Mouse (Mus musculus) hematopoietic stem cell, adult 5-6 weeks (primary cell): ENCODE measurements around the gene Gm3029. TPM values are rescaled to one million over a fixed set of nuclear protein-coding genes. Genes with fewer than 3 reads are reported as not detected.
"Not testable (repeated sequence)": the region's sequence is repeated elsewhere in the genome, so short reads cannot be mapped to it uniquely, and the experiment has no call there.

Experiments used
- ATAC-seq, 2 experiments: fragments of 125-278 bp in 1 of 2; replicated peaks in 1 of 2; 2 replicates each; pipeline ENCODE4 v1.8.0; 2016 to 2017; ENCODE audit warnings: inconsistent platforms in 2 of 2, mild to moderate bottlenecking in 2 of 2, moderate number of reproducible peaks in 2 of 2, low read depth in 1 of 2, moderate TSS enrichment in 1 of 2; ENCODE audit not compliant: low FRiP score in 2 of 2, poor library complexity in 2 of 2, severe bottlenecking in 2 of 2, insufficient read depth in 1 of 2, low TSS enrichment in 1 of 2
- total RNA-seq: library from RNA; stranded (forward); fragments of 172-1452, 232-1000 nt; gene quantifications from 2 replicates; pipeline ENCODE4 v1.2.3, GENCODE M21; 2017

Gm3029 gene
- not detected in 2 replicates for total RNA-seq

DNA sequence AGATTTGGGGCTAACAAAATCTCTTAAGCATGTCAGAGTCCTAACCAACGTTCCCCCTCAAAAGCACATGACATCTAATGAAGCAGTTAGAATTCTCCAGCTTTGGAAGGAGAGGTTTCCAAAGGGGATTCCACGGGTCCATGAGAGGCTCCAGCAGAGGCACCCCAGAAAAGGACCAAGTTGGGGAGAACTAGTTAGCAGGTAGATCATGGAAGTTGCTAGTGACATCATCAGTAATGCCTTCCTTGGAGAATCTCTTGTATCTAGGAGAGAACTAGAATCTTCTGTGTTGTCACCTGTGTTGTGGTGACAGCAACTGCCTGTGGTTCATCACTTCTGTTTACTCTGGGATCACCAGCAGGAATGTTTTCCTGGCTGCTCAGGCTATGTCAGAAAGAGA lies at the start of gene Gm3029:
Gm3029 (plus strand) TSS at position 301 of the 400 bp plus-strand sequence.
- ATAC-seq, result not testable (repeated sequence)

DNA sequence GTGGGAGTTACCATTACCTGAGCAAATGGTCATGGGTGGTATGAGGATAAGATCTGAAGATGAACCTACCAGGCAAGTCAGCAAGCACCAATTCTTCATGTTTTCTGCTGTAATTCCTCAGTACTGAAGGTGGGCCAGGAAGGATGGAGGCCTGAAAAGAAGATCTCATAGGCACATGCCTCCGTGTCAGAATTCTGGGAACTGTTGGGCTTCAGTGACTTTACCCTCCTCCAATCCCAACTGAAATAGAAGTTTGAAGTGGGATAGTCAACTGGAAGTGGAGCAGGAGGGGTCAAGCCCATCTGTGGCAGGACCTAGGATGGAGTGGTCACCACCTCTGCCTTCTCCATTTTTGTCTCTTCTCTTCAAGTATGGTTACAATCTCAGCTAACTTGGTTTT lies 47.7 kb upstream of the Gm3029 start, which contains the start of gene Gm2916:
Gm2916 (plus strand) TSS at position 301 of the 400 bp plus-strand sequence.
- not testable (repeated sequence) for ATAC-seq

GRCm38 (mm10) chr14:3963247-3963646 lies 31.7 kb downstream of the Gm3029 start, which contains the start of gene Gm3095:
Gene Gm3095, plus strand, starts transcription at chr14:3963547.
- ATAC-seq, result not testable (repeated sequence)

Other genes starting within 250 kb of the Gm3029 start
- not detected in 2 replicates for gene Gm3043, start 243.0 kb upstream of the Gm3029 start, total RNA-seq
- gene Gm3002, start 121.7 kb upstream of the Gm3029 start, total RNA-seq, result not detected in 2 replicates
- gene Gm3033, start 85.5 kb upstream of the Gm3029 start, total RNA-seq, result not detected in 2 replicates
- gene Gm2916, start 47.6 kb upstream of the Gm3029 start, total RNA-seq, result not detected in 2 replicates
- gene Gm3095, start 31.8 kb downstream of the Gm3029 start, total RNA-seq, result not detected in 2 replicates
- not detected in 2 replicates for gene Gm3099, start 66.6 kb downstream of the Gm3029 start, total RNA-seq
- gene Gm5796, start 92.2 kb downstream of the Gm3029 start, total RNA-seq, result 0.30 TPM in 1 of 2 replicates, not detected in the other
- not detected in 2 replicates for gene Gm3115, start 152.4 kb downstream of the Gm3029 start, total RNA-seq
- gene Gm8108, start 178.8 kb downstream of the Gm3029 start, total RNA-seq, result 2.0 and 4.4 TPM in 2 replicates
- not detected in 2 replicates for gene Gm3127, start 233.3 kb downstream of the Gm3029 start, total RNA-seq